Mouse (Mus musculus) MEL (cell line): Measurements from ENCODE around the gene Thrsp.

Source experiments
- CHD2 ChIP-seq: IDR thresholded peaks from 2 replicates; pipeline ENCODE4 v1.6.1; 2011; ENCODE audit warnings: low read length, improper control_type of control experiment
- CTCF ChIP-seq, 3 experiments: IDR thresholded peaks in 2 of 3; conservative IDR thresholded peaks in 1 of 3; 2 replicates each; pipeline ENCODE4 v1.5.1; 2011 to 2012; ENCODE audit warnings: low read length in 3 of 3, low read depth in 2 of 3, mild to moderate bottlenecking in 2 of 3, improper control_type of control experiment in 1 of 3, inconsistent platforms in 1 of 3, mixed read lengths in 1 of 3, moderate library complexity in 1 of 3; ENCODE audit not compliant: control insufficient read depth in 1 of 3, insufficient read depth in 1 of 3, poor library complexity in 1 of 3, severe bottlenecking in 1 of 3
- EP300 ChIP-seq, 2 experiments: IDR thresholded peaks; 2 replicates each; pipeline ENCODE4 v1.6.1; 2011; ENCODE audit warnings: improper control_type of control experiment in 2 of 2, low read length in 2 of 2, low read depth in 1 of 2, mild to moderate bottlenecking in 1 of 2
- HCFC1 ChIP-seq: IDR thresholded peaks from 2 replicates; pipeline ENCODE4 v1.6.1; 2012; ENCODE audit warnings: low read depth, mild to moderate bottlenecking, inconsistent platforms, low read length, improper control_type of control experiment, moderate library complexity
- MAX ChIP-seq: IDR thresholded peaks from 2 replicates; pipeline ENCODE4 v1.6.1; 2011; ENCODE audit warnings: low read length, improper control_type of control experiment
- MAZ ChIP-seq: IDR thresholded peaks from 2 replicates; pipeline ENCODE4 v1.6.1; 2012; ENCODE audit warnings: low read depth, mild to moderate bottlenecking, inconsistent platforms, low read length, improper control_type of control experiment
- SIN3A ChIP-seq: IDR thresholded peaks from 2 replicates; pipeline ENCODE4 v1.6.1; 2012; ENCODE audit warnings: low read length, improper control_type of control experiment, inconsistent platforms
- SMC3 ChIP-seq: IDR thresholded peaks from 2 replicates; pipeline ENCODE4 v1.6.1; 2011; ENCODE audit warnings: low read depth, low read length, improper control_type of control experiment
- TAL1 ChIP-seq: IDR thresholded peaks from 2 replicates; pipeline ENCODE4 v1.6.1; 2012; ENCODE audit warnings: mild to moderate bottlenecking, inconsistent platforms, low read length, moderate library complexity, mixed read lengths
- ZC3H11A ChIP-seq: IDR thresholded peaks from 2 replicates; pipeline ENCODE4 v1.6.1; 2012; ENCODE audit warnings: low read depth, mild to moderate bottlenecking, inconsistent platforms, low read length, improper control_type of control experiment

- no peak for TF ChIP-seq CTCF (IDR thresholded peaks at IDR 0.05 in 2 of 3, conservative IDR thresholded peaks at IDR 0.05 in 1 of 3; ENCODE audit: control insufficient read depth in 1 of 3, insufficient read depth in 1 of 3, low read depth in 2 of 3, low read length in 3 of 3, poor library complexity in 1 of 3, severe bottlenecking in 1 of 3)
- TF ChIP-seq SMC3: no peak
- TF ChIP-seq MAZ: no peak
- no peak for TF ChIP-seq EP300 (IDR thresholded peaks at IDR 0.05; ENCODE audit: low read depth in 1 of 2, low read length in 2 of 2)
- TF ChIP-seq ZC3H11A: no peak
- TF ChIP-seq CHD2: no peak
- TF ChIP-seq SIN3A: no peak
- TF ChIP-seq HCFC1: no peak
- TF ChIP-seq MAX: no peak
- no peak for TF ChIP-seq TAL1
These were observed 51.6 kb downstream of the Thrsp start for GRCm38 (mm10) chr7:97365887-97366286.
